23 mouse cellular contexts compared by ENCODE assay signal in the genomic region with DNA sequence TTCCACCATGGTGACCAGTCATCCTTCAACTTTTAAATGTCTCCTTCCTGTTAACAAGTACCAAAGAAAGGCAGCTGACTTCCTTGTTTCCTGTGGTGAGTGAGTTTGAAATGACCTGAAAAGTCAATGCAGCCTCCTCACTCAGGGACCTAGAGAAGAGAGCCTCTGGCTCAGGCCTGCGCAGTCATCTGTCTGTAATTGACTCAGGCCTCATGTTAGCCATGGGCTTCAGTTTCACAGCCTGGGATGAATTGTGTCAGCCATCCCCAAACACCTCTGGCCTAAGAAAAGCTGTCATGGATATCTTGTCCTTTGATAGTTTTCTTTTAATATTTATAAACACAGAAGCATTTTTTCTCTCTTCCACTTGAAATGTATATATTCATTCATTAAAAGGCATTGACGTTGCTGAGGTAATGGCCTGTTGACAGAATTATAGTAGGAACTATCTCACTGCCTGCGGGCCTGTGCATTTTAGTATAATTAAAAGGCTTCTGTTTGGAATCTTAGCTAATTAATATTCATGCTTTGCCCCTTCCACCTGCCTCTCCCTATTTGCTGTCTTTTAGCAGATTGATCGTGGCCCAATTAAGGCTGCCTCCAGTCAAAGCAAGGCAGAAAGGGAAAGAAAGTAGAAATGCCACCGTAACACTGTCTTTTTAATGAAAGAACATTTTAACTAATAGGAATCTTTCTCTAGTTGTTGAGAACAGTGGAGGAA. TPM values are rescaled to one million over a fixed set of nuclear protein-coding genes. Genes with fewer than 3 reads are reported as not detected.
DNase-seq lines count a peak whose midpoint lies in the region; ATAC-seq and TF ChIP-seq lines count a peak whose summit lies in the region.
"Had no signal": no experiment of that assay in that cellular context is flagged by ENCODE, and none has a peak within 500 bp of the region (broad histone marks: within the 10 kb centered on the region; RNA-seq: fewer than 3 reads in every experiment).

No protein-coding gene starts in this region.

- H3K36me3 ChIP-seq in hindbrain, embryonic 13.5 days: no peaks in the 10 kb centered on the region
- no peaks in the 10 kb centered on the region for H3K36me3 ChIP-seq in hindbrain, postnatal 0 days (ENCODE audit: insufficient read depth, low read length)
- H3K36me3 ChIP-seq in forebrain, embryonic 13.5 days (ENCODE audit: poor library complexity, severe bottlenecking): no peaks in the 10 kb centered on the region
- H3K36me3 ChIP-seq in hindbrain, embryonic 14.5 days (replicated peaks; ENCODE audit: control insufficient read depth, insufficient read depth): no peaks in the 10 kb centered on the region
- H3K36me3 ChIP-seq in neural tube, embryonic 13.5 days: no peaks in the 10 kb centered on the region
- H3K36me3 ChIP-seq: heart, embryonic 12.5 days; limb, embryonic 13.5 days; liver, embryonic 13.5 days had no signal

- peak; percentile 71; the same call in 1 of the 2 replicates for ATAC-seq in hindbrain, embryonic 13.5 days (ENCODE audit: low FRiP score)
- ATAC-seq in hindbrain, postnatal 0 days: no peak
- peak; percentile 96 for ATAC-seq in forebrain, embryonic 13.5 days
- peak; percentile 48; the same call in 1 of the 2 replicates for ATAC-seq in hindbrain, embryonic 14.5 days (ENCODE audit: low FRiP score)
- ATAC-seq in neural tube, embryonic 13.5 days (ENCODE audit: low read depth): peak; percentile 88

- WGBS in hindbrain, embryonic 13.5 days: 36% methylated on average over 5 of the region's 5 CpGs
- 46% methylated on average over 5 of the region's 5 CpGs for WGBS in hindbrain, postnatal 0 days
- 19% methylated on average over 5 of the region's 5 CpGs for WGBS in forebrain, embryonic 13.5 days
- WGBS in hindbrain, embryonic 14.5 days: 39% methylated on average over 5 of the region's 5 CpGs
- WGBS in neural tube, embryonic 13.5 days: 33% methylated on average over 5 of the region's 5 CpGs

- H3K9ac ChIP-seq in hindbrain, embryonic 13.5 days: no peak overlapping the region
- H3K9ac ChIP-seq in hindbrain, postnatal 0 days (replicated peaks; ENCODE audit: low read length): no peak overlapping the region
- no peak overlapping the region for H3K9ac ChIP-seq in forebrain, embryonic 13.5 days
- no peak overlapping the region for H3K9ac ChIP-seq in hindbrain, embryonic 14.5 days
- H3K9ac ChIP-seq in neural tube, embryonic 13.5 days: no peak overlapping the region
- H3K9ac ChIP-seq: heart, embryonic 12.5 days; limb, embryonic 13.5 days; liver, embryonic 13.5 days; lung, embryonic 14.5 days had no signal

- no peak overlapping the region for H3K4me3 ChIP-seq in hindbrain, embryonic 13.5 days
- no peak overlapping the region for H3K4me3 ChIP-seq in hindbrain, postnatal 0 days (ENCODE audit: low read length)
- no peak overlapping the region for H3K4me3 ChIP-seq in forebrain, embryonic 13.5 days
- H3K4me3 ChIP-seq in hindbrain, embryonic 14.5 days (replicated peaks; ENCODE audit: low read length): no peak overlapping the region
- H3K4me3 ChIP-seq in neural tube, embryonic 13.5 days: no peak overlapping the region
- H3K4me3 ChIP-seq: heart, embryonic 12.5 days; limb, embryonic 13.5 days; liver, embryonic 13.5 days had no signal

- no peaks in the 10 kb centered on the region for H3K9me3 ChIP-seq in hindbrain, embryonic 13.5 days
- H3K9me3 ChIP-seq in hindbrain, postnatal 0 days (ENCODE audit: low read length): no peaks in the 10 kb centered on the region
- no peaks in the 10 kb centered on the region for H3K9me3 ChIP-seq in forebrain, embryonic 13.5 days (replicated peaks)
- no peaks in the 10 kb centered on the region for H3K9me3 ChIP-seq in hindbrain, embryonic 14.5 days (ENCODE audit: control insufficient read depth, low read length)
- H3K9me3 ChIP-seq in neural tube, embryonic 13.5 days: no peaks in the 10 kb centered on the region
- H3K9me3 ChIP-seq: heart, embryonic 12.5 days; limb, embryonic 13.5 days; liver, embryonic 13.5 days had no signal

- no peak for DNase-seq in hindbrain, postnatal 0 days (ENCODE audit: low spot score)
- DNase-seq in hindbrain, embryonic 14.5 days (ENCODE audit: low spot score): peak; percentile 28
- DNase-seq in ovary, postnatal 10 days (ENCODE audit: low spot score): no peak
- DNase-seq in cerebellum, postnatal 25 days: no peak
- no peak for DNase-seq in right cerebral cortex, adult 18-20 months
- DNase-seq: adrenal gland, postnatal 36 days; B cell, adult 2 months; cerebellum, adult 2 months; heart, postnatal 14 days; kidney, adult 18-20 months; layer of hippocampus, postnatal 36 days; liver, embryonic 13.5 days; lung, embryonic 14.5 days; lung, postnatal 36 days; thymus, postnatal 36 days had no signal

- peaks cover 8% of the 10 kb centered on the region; the same call in 1 of the 2 replicates for H3K4me1 ChIP-seq in hindbrain, embryonic 13.5 days (replicated peaks)
- no peaks in the 10 kb centered on the region for H3K4me1 ChIP-seq in hindbrain, postnatal 0 days (ENCODE audit: insufficient read depth, low read length)
- peaks cover 17% of the 10 kb centered on the region for H3K4me1 ChIP-seq in forebrain, embryonic 13.5 days
- H3K4me1 ChIP-seq in hindbrain, embryonic 14.5 days (replicated peaks; ENCODE audit: control insufficient read depth, insufficient read depth, low read length): 0 out of 2 replicates have a peak, but pooled peaks cover 2% of the 10 kb centered on the region
- H3K4me1 ChIP-seq in neural tube, embryonic 13.5 days (replicated peaks): peaks cover 15% of the 10 kb centered on the region
- H3K4me1 ChIP-seq: heart, embryonic 12.5 days; limb, embryonic 13.5 days; liver, embryonic 13.5 days had no signal

- no peak for TF ChIP-seq CTCF in hindbrain, postnatal 0 days (IDR thresholded peaks at IDR 0.05; ENCODE audit: low read depth)

- no peak overlapping the region for H3K4me2 ChIP-seq in hindbrain, embryonic 13.5 days
- no peak overlapping the region for H3K4me2 ChIP-seq in hindbrain, postnatal 0 days (ENCODE audit: low read depth, low read length)
- H3K4me2 ChIP-seq in forebrain, embryonic 13.5 days: no peak overlapping the region
- no peak overlapping the region for H3K4me2 ChIP-seq in hindbrain, embryonic 14.5 days (replicated peaks)
- no peak overlapping the region for H3K4me2 ChIP-seq in neural tube, embryonic 13.5 days
- H3K4me2 ChIP-seq: heart, embryonic 12.5 days; limb, embryonic 13.5 days; liver, embryonic 13.5 days; lung, embryonic 14.5 days had no signal

- H3K27ac ChIP-seq in hindbrain, embryonic 13.5 days: no peak overlapping the region
- H3K27ac ChIP-seq in hindbrain, postnatal 0 days: no peak overlapping the region
- H3K27ac ChIP-seq in forebrain, embryonic 13.5 days: peak overlapping the region; percentile 25; the same call in 1 of the 2 replicates
- H3K27ac ChIP-seq in hindbrain, embryonic 14.5 days: no peak overlapping the region
- peak overlapping the region; percentile 24 for H3K27ac ChIP-seq in neural tube, embryonic 13.5 days (replicated peaks)
- H3K27ac ChIP-seq: kidney, postnatal 0 days; limb, embryonic 13.5 days; liver, embryonic 13.5 days had no signal

- H3K27me3 ChIP-seq in hindbrain, embryonic 13.5 days: no peaks in the 10 kb centered on the region
- no peaks in the 10 kb centered on the region for H3K27me3 ChIP-seq in hindbrain, postnatal 0 days (ENCODE audit: insufficient read depth, low read length)
- H3K27me3 ChIP-seq in forebrain, embryonic 13.5 days: peaks cover 2% of the 10 kb centered on the region; the same call in 1 of the 2 replicates
- H3K27me3 ChIP-seq in hindbrain, embryonic 14.5 days (ENCODE audit: control insufficient read depth, insufficient read depth, low read length): no peaks in the 10 kb centered on the region
- H3K27me3 ChIP-seq in neural tube, embryonic 13.5 days: no peaks in the 10 kb centered on the region
- H3K27me3 ChIP-seq: heart, embryonic 12.5 days; limb, embryonic 13.5 days; liver, embryonic 13.5 days had no signal

RNA-seq across cellular contexts. Expression of a gene that starts 34.8 kb away (rescaled TPM):
- polyA plus RNA-seq in hindbrain, embryonic 13.5 days (2015; fragmentation: Nextera tagmentation; extraction: Ambion mirVana): 0.66 and 1.0 TPM in 2 replicates
- total RNA-seq in hindbrain, postnatal 0 days (2014; rRNA removed): 4.6 and 6.7 TPM in 2 replicates
- 0.54 and 0.69 TPM in 2 replicates for polyA plus RNA-seq in hindbrain, postnatal 0 days (2015; fragmentation: Nextera tagmentation; extraction: Ambion mirVana)
- 1.4 and 2.2 TPM in 2 replicates for polyA plus RNA-seq in forebrain, embryonic 13.5 days (2015; fragmentation: Nextera tagmentation; extraction: Ambion mirVana)
- polyA plus RNA-seq in hindbrain, embryonic 14.5 days (2014; fragmentation: Nextera tagmentation; extraction: Ambion mirVana): 0.67 and 1.1 TPM in 2 replicates
- 1.2 and 2.0 TPM in 2 replicates for polyA plus RNA-seq in neural tube, embryonic 13.5 days (2015; fragmentation: Nextera tagmentation; extraction: Ambion mirVana)
- total RNA-seq: common myeloid progenitor, adult 5-6 weeks; megakaryocyte-erythroid progenitor cell, adult 5-6 weeks had no signal

Comparison
In these comparisons a context has a peak if more than half of its experiments do, and no peak if none do; other contexts are left out.
1. H3K27ac ChIP-seq: peak in forebrain, embryonic 13.5 days (single experiment) and neural tube, embryonic 13.5 days (single experiment); none in hindbrain, embryonic 13.5 days (single experiment), hindbrain, postnatal 0 days (single experiment) and hindbrain, embryonic 14.5 days (single experiment).